Mouse (Mus musculus) adrenal gland, adult (tissue): ENCODE measurements around the gene Psg21.
A peak's percentile ranks its signal among the peaks of the same experiment; 100 is the strongest.
"Not testable (repeated sequence)": the region's sequence is repeated elsewhere in the genome, so short reads cannot be mapped to it uniquely, and the experiment has no call there.

Experiments
- DNase-seq, 2 experiments: peaks; one replicate each; pipeline ENCODE4 v3.0.0; 2022 to 2023; ENCODE audit warnings: low spot score in 1 of 2; ENCODE audit not compliant: inconsistent age in 2 of 2

The Psg21 gene

GRCm38 (mm10) chr7:18656625-18657024, at the start of gene Psg21:
Psg21 (minus strand) TSS chr7:18656725.
- not testable (repeated sequence) for DNase-seq

- DNase-seq: no peak
Observed at GRCm38 (mm10) chr7:18686085-18686484, 29.6 kb upstream of the Psg21 start, which contains the start of gene Psg20. Psg20 (minus strand) TSS chr7:18686185.

GRCm38 (mm10) chr7:18685586-18685985, 29.1 kb upstream of the Psg21 start:
- no peak for DNase-seq

GRCm38 (mm10) chr7:18679772-18680171, 23.2 kb upstream of the Psg21 start:
- peak in 1 of 2 experiments; percentile 56 for DNase-seq

- not testable (repeated sequence) for DNase-seq
Observed at GRCm38 (mm10) chr7:18626921-18627320, 29.6 kb downstream of the Psg21 start.

GRCm38 (mm10) chr7:18616401-18616800, 40.1 kb downstream of the Psg21 start, which contains the start of gene Psg23:
Psg23 (minus strand) TSS chr7:18616501.
- DNase-seq: not testable (repeated sequence)
